Mouse (Mus musculus) heart, adult 2 months (tissue): Measurements from ENCODE around the gene 9330182L06Rik.

Source experiments
- CTCF ChIP-seq: fragments of 200-600 bp; IDR thresholded peaks from 2 replicates; pipeline ENCODE4 v1.8.1; 2022; ENCODE audit warnings: antibody characterized with exemption, mild to moderate bottlenecking, moderate library complexity
- EP300 ChIP-seq: fragments of 200-500 bp; IDR thresholded peaks from 2 replicates; pipeline ENCODE4 v1.6.1; 2011; ENCODE audit warnings: low read depth, low read length, control low read depth; ENCODE audit not compliant: insufficient read depth

DNA sequence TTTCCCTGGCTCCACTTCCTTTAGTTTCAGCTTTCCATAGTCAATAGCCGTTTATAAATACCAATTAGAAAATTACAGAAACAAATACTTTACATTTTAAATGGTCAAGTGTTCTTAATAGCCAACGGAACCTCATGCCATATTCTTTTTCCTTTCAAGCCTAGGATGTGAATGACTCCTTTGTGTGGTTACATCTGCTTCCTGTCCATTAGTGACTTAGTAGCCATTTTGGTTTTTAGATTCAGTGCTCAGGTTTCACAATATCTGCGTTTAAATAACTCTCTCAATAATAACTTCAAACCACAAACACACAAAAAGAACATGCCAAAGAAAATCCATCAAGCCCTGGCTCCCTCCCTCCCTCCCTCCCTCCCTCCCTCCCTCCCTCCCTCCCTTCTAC, 162.8 kb downstream of the 9330182L06Rik start:
- TF ChIP-seq CTCF (no peak), EP300 (no peak)
